Mouse (Mus musculus) left cerebral cortex, adult 11 months (tissue): ENCODE measurements around the gene Gm21119.
"Not testable (repeated sequence)": the region's sequence is repeated elsewhere in the genome, so short reads cannot be mapped to it uniquely, and the experiment has no call there.

Experiments
- DNase-seq: peaks from one replicate; pipeline ENCODE4 v3.0.0; 2022; ENCODE audit warnings: low spot score

Gm21119 gene

GRCm38 (mm10) chr8:20678418-20678817 is 63.7 kb downstream of the Gm21119 start:
- not testable (repeated sequence) for DNase-seq
